Mouse (Mus musculus) ES-E14 (cell line): ENCODE measurements around the gene B4galnt1.

Experiments used
- CHD2 ChIP-seq: IDR thresholded peaks from 2 replicates; pipeline ENCODE4 v1.6.1; 2014; ENCODE audit warnings: mild to moderate bottlenecking, low read depth, low read length, inconsistent platforms
- HCFC1 ChIP-seq: IDR thresholded peaks from 2 replicates; pipeline ENCODE4 v1.6.1; 2012; ENCODE audit warnings: low read length, inconsistent platforms, borderline replicate concordance; ENCODE audit not compliant: insufficient read depth
- MAFK ChIP-seq: IDR thresholded peaks from 2 replicates; pipeline ENCODE4 v1.6.1; 2014; ENCODE audit warnings: mild to moderate bottlenecking, low read depth, low read length, inconsistent platforms; ENCODE audit not compliant: insufficient read depth
- ZC3H11A ChIP-seq: IDR thresholded peaks from 2 replicates; pipeline ENCODE4 v1.6.1; 2012; ENCODE audit warnings: low read depth, mild to moderate bottlenecking, inconsistent platforms, low read length, borderline replicate concordance

GRCm38 (mm10) chr10:127132469-127132868, 32.6 kb upstream of the B4galnt1 start:
- TF ChIP-seq HCFC1 (no peak), MAFK (no peak), CHD2 (no peak), ZC3H11A (no peak)
